Comparison of ENCODE assay signal across 9 mouse cellular contexts in genomic region chr15:80671295-80672252, GRCm38 (mm10). TPM values are rescaled to one million over a fixed set of nuclear protein-coding genes. Genes with fewer than 3 reads are reported as not detected.
DNase-seq lines count a peak whose midpoint lies in the region; ATAC-seq lines count a peak whose summit lies in the region.
"Had no signal": no experiment of that assay in that cellular context is flagged by ENCODE, and none has a peak within 500 bp of the region (broad histone marks: within the 10 kb centered on the region; RNA-seq: fewer than 3 reads in every experiment).

Gene Fam83f (plus strand): TSS chr15:80671847.

- H3K9me3 ChIP-seq in intestine, embryonic 16.5 days (ENCODE audit: control insufficient read depth, low read length), result no peaks in the 10 kb centered on the region
- H3K9me3 ChIP-seq in liver, embryonic 16.5 days (replicated peaks; ENCODE audit: control insufficient read depth, low read length), result no peaks in the 10 kb centered on the region

- H3K36me3 ChIP-seq in intestine, embryonic 16.5 days (ENCODE audit: control insufficient read depth, insufficient read depth, low read length), result no peaks in the 10 kb centered on the region
- no peaks in the 10 kb centered on the region for H3K36me3 ChIP-seq in liver, embryonic 16.5 days (ENCODE audit: control insufficient read depth, insufficient read depth)

- 6% methylated on average over 85 of the region's 85 CpGs for WGBS in intestine, embryonic 16.5 days
- WGBS in liver, embryonic 16.5 days (ENCODE audit: insufficient replicate concordance), result 11% methylated on average over 80 of the region's 85 CpGs

- no peaks in the 10 kb centered on the region for H3K27me3 ChIP-seq in intestine, embryonic 16.5 days (replicated peaks; ENCODE audit: control insufficient read depth, insufficient read depth, low read length)
- H3K27me3 ChIP-seq in liver, embryonic 16.5 days (ENCODE audit: control insufficient read depth, insufficient read depth, low read depth, low read length), result peaks cover 25% of the 10 kb centered on the region

- H3K9ac ChIP-seq in intestine, embryonic 16.5 days (ENCODE audit: low read depth, low read length), result peak within 1 kb of the TSS; percentile 76
- peak within 1 kb of the TSS; percentile 32 for H3K9ac ChIP-seq in liver, embryonic 16.5 days (ENCODE audit: low read depth, low read length)

- H3K4me2 ChIP-seq in intestine, embryonic 16.5 days (ENCODE audit: low read depth, low read length), result peak within 1 kb of the TSS; percentile 81
- peak within 1 kb of the TSS; percentile 57 for H3K4me2 ChIP-seq in liver, embryonic 16.5 days (ENCODE audit: low read depth, low read length)

- peak; percentile 77 for ATAC-seq in intestine, embryonic 16.5 days
- peak; percentile 64 for ATAC-seq in liver, embryonic 16.5 days (ENCODE audit: low read depth)

- peaks cover 15% of the 10 kb centered on the region for H3K4me1 ChIP-seq in intestine, embryonic 16.5 days (ENCODE audit: control insufficient read depth, insufficient read depth, low read length)
- H3K4me1 ChIP-seq in liver, embryonic 16.5 days (ENCODE audit: control insufficient read depth, low read depth, low read length), result peaks cover 6% of the 10 kb centered on the region

- peak within 1 kb of the TSS; percentile 70 for H3K27ac ChIP-seq in intestine, embryonic 16.5 days (ENCODE audit: low read length)
- H3K27ac ChIP-seq in liver, embryonic 16.5 days (ENCODE audit: low read length), result no peak within 1 kb of the TSS
- H3K27ac ChIP-seq: macrophage had no signal

- DNase-seq in thymus, postnatal 14 days, result peak; percentile 12
- no peak for DNase-seq in thymus, postnatal 4 days
- DNase-seq in heart, adult 11 months, result peak; percentile 96
- peak; percentile 56 for DNase-seq in neural tube, embryonic 10.5 days (ENCODE audit: extremely low spot score, low spot score)
- no peak for DNase-seq in layer of hippocampus, adult 8-10 months (ENCODE audit: low spot score in 2 of 2)
- DNase-seq in MN1 (ENCODE audit: low spot score), result no peak

- H3K4me3 ChIP-seq in intestine, embryonic 16.5 days (ENCODE audit: low read length), result peak within 1 kb of the TSS; percentile 61
- H3K4me3 ChIP-seq in liver, embryonic 16.5 days (ENCODE audit: low read depth, low read length), result peak within 1 kb of the TSS; percentile 53

RNA-seq across cellular contexts. Expression of gene Fam83f, which starts in this region (rescaled TPM):
- 24.9 and 29.2 TPM in 2 replicates for polyA plus RNA-seq in intestine, embryonic 16.5 days (2015; fragmentation: Nextera tagmentation; extraction: Ambion mirVana)
- 4.5 and 6.0 TPM in 2 replicates for polyA plus RNA-seq in liver, embryonic 16.5 days (2015; fragmentation: Nextera tagmentation; extraction: Ambion mirVana)
- total RNA-seq in layer of hippocampus, adult 8-10 months (2022), result under 1 TPM; 0.16 to 0.32 (median 0.23) TPM

Comparison
In these comparisons a context has a peak if more than half of its experiments do, and no peak if none do; other contexts are left out.
1. DNase-seq: peak in thymus, postnatal 14 days (single experiment), heart, adult 11 months (single experiment) and neural tube, embryonic 10.5 days (single experiment); none in thymus, postnatal 4 days (single experiment), layer of hippocampus, adult 8-10 months (0 of 2) and MN1 (single experiment).